Mouse (Mus musculus) CH12.LX (cell line): ENCODE results near the gene Adgra1. TPM values are rescaled to one million over a fixed set of nuclear protein-coding genes. Genes with fewer than 3 reads are reported as not detected.

Experiments
- DNase-seq: peaks from one replicate; pipeline ENCODE4 v3.0.0-alpha.2; 2013; ENCODE audit errors: extremely low read depth
- H3K27ac ChIP-seq: 2 replicates; pipeline ENCODE4 v1.5.1; 2012; ENCODE audit warnings: low read depth, mild to moderate bottlenecking, control low read depth, moderate library complexity; ENCODE audit not compliant: insufficient read depth
- H3K27me3 ChIP-seq: replicated peaks from 2 replicates; pipeline ENCODE3; 2012; ENCODE audit warnings: inconsistent platforms
- H3K36me3 ChIP-seq, 2 experiments: replicated peaks in 1 of 2; 2 replicates each; pipeline versions ENCODE3 to v1.6.1; 2012; ENCODE audit warnings: inconsistent platforms in 1 of 2, low read length in 1 of 2, mild to moderate bottlenecking in 1 of 2, mixed read lengths in 1 of 2, moderate library complexity in 1 of 2; ENCODE audit not compliant: control insufficient read depth in 1 of 2, insufficient read depth in 1 of 2
- H3K4me1 ChIP-seq, 2 experiments: 2 replicates each; pipeline ENCODE4 v1.6.1; 2012; ENCODE audit warnings: inconsistent platforms in 1 of 2, moderate library complexity in 1 of 2; ENCODE audit not compliant: insufficient read depth in 2 of 2, control insufficient read depth in 1 of 2
- H3K4me2 ChIP-seq: 2 replicates; pipeline ENCODE4 v1.6.1; 2012; ENCODE audit warnings: low read depth, mild to moderate bottlenecking, control low read depth; ENCODE audit not compliant: poor library complexity, insufficient read depth, severe bottlenecking
- H3K4me3 ChIP-seq, 3 experiments: fragments of 150-350 bp in 1 of 3; sonication (generic) in 1 of 3; replicated peaks in 1 of 3; 2 replicates each; pipeline versions ENCODE3 to v1.5.1; 2011 to 2012; ENCODE audit warnings: low read depth in 2 of 3, low read length in 2 of 3, mild to moderate bottlenecking in 2 of 3, moderate library complexity in 2 of 3, control low read depth in 1 of 3, improper control_type of control experiment in 1 of 3, inconsistent platforms in 1 of 3, mixed read lengths in 1 of 3; ENCODE audit not compliant: poor library complexity in 1 of 3
- H3K79me2 ChIP-seq: replicated peaks from 2 replicates; pipeline ENCODE4 v1.6.1; 2012; ENCODE audit warnings: mild to moderate bottlenecking, moderate library complexity; ENCODE audit not compliant: control insufficient read depth, poor library complexity, insufficient read depth, severe bottlenecking; ENCODE audit errors: extremely low read depth
- H3K9ac ChIP-seq: 2 replicates; pipeline ENCODE4 v1.6.1; 2012; ENCODE audit warnings: low read depth, mild to moderate bottlenecking, control low read depth, moderate library complexity; ENCODE audit not compliant: insufficient read depth
- H3K9me3 ChIP-seq: replicated peaks from 2 replicates; pipeline ENCODE3; 2012; ENCODE audit warnings: low read length, inconsistent platforms, mixed read lengths
- JUN ChIP-seq: IDR thresholded peaks from 2 replicates; pipeline ENCODE4 v1.6.1; 2011; ENCODE audit warnings: low read depth, mild to moderate bottlenecking, low read length, improper control_type of control experiment, moderate library complexity; ENCODE audit not compliant: insufficient read depth
- MAZ ChIP-seq: IDR thresholded peaks from 2 replicates; pipeline ENCODE4 v1.6.1; 2012; ENCODE audit warnings: low read depth, mild to moderate bottlenecking, inconsistent platforms, low read length, improper control_type of control experiment, moderate library complexity
- POLR2A ChIP-seq: IDR thresholded peaks from 2 replicates; pipeline ENCODE4 v1.6.1; 2011; ENCODE audit warnings: low read depth, mild to moderate bottlenecking, improper control_type of control experiment, low read length
- dilution Hi-C: fragments of 300-500 bp; cut with MboI; formaldehyde crosslinking; loops from 2 replicates; pipeline ENCODE4 v1.14.3; 2020; ENCODE audit warnings: low sequenced_read_pairs; ENCODE audit not compliant: extremely low pct_unique_long_range_greater_than_20kb, extremely low pct_ligation_motif_present
- in situ Hi-C: fragments of 300-500 bp; cut with MboI; formaldehyde crosslinking; loops from 3 replicates; pipeline ENCODE4 v1.14.3; 2019; ENCODE audit warnings: low sequenced_read_pairs, low pct_ligation_motif_present, low pct_unique_long_range_greater_than_20kb, mixed read lengths
- polyA plus RNA-seq: library from polyadenylated mRNA; unstranded; fragments of >175 nt; gene quantifications from 2 replicates; pipeline ENCODE4 v1.2.1, GENCODE M21; 2012; ENCODE audit warnings: low read depth; ENCODE audit not compliant: insufficient read length
- total RNA-seq, 2 experiments: library from RNA; depleted of rRNA; stranded (reverse); fragments of 300-350 nt in 1 of 2; fragments of >200 nt in 1 of 2; gene quantifications; 2 replicates each; pipeline ENCODE4 v1.2.3; 2012 to 2014

Gene Adgra1
- total and polyA plus RNA-seq, 3 experiments = not detected

- no peaks in the 10 kb centered on the region for H3K9me3 ChIP-seq
- no peak for TF ChIP-seq JUN
- TF ChIP-seq POLR2A = no peak
- TF ChIP-seq MAZ = no peak
- H3K4me1 ChIP-seq = peaks cover 4 to 29% of the 10 kb centered on the region in 2 experiments; a peak in 3 of 4 replicates
- no peak overlapping the region for H3K4me2 ChIP-seq
- H3K4me3 ChIP-seq = no peak overlapping the region
- dilution Hi-C loops = no loop called here
- no peak overlapping the region for H3K9ac ChIP-seq
- in situ Hi-C loops = loop anchor here (10.0 kb wide), 1 partner anchor 217 kb away; the partner anchor contains the start of gene Mtg1
- H3K36me3 ChIP-seq = peaks cover 0 to 2% of the 10 kb centered on the region in 2 experiments
- H3K27ac ChIP-seq = no peak overlapping the region
- H3K79me2 ChIP-seq = no peaks in the 10 kb centered on the region
- no peak for DNase-seq
- H3K27me3 ChIP-seq = peaks cover 7% of the 10 kb centered on the region
Measured at GRCm38 (mm10) chr7:139918262-139918661, 84.3 kb downstream of the Adgra1 start.

Other genes with a start within 250 kb of the Adgra1 start
- 0.04 and 0.13 TPM in 2 replicates for gene Cfap46, start 150.4 kb upstream of the Adgra1 start, total RNA-seq (2012; rRNA removed)
- gene Cfap46, start 150.4 kb upstream of the Adgra1 start, total RNA-seq (2014; rRNA removed) = 0.11 TPM in 1 of 2 replicates, not detected in the other
- 0.11 and 0.29 TPM in 2 replicates for gene Cfap46, start 150.4 kb upstream of the Adgra1 start, polyA plus RNA-seq
- gene Kndc1, start 60.5 kb downstream of the Adgra1 start, total RNA-seq (2012; rRNA removed) = 2.7 and 4.0 TPM in 2 replicates
- gene Kndc1, start 60.5 kb downstream of the Adgra1 start, total RNA-seq (2014; rRNA removed) = 2.0 and 2.3 TPM in 2 replicates
- gene Kndc1, start 60.5 kb downstream of the Adgra1 start, polyA plus RNA-seq = 4.6 and 5.0 TPM in 2 replicates
- gene Utf1, start 109.6 kb downstream of the Adgra1 start, total RNA-seq (2012; rRNA removed) = not detected in 2 replicates
- not detected in 2 replicates for gene Utf1, start 109.6 kb downstream of the Adgra1 start, total RNA-seq (2014; rRNA removed)
- not detected in 2 replicates for gene Utf1, start 109.6 kb downstream of the Adgra1 start, polyA plus RNA-seq
- 0.13 and 0.38 TPM in 2 replicates for gene 6430531B16Rik, start 144.6 kb downstream of the Adgra1 start, total RNA-seq (2012; rRNA removed)
- not detected in 2 replicates for gene 6430531B16Rik, start 144.6 kb downstream of the Adgra1 start, total RNA-seq (2014; rRNA removed)
- gene 6430531B16Rik, start 144.6 kb downstream of the Adgra1 start, polyA plus RNA-seq = 0.21 and 0.33 TPM in 2 replicates
- gene Adam8, start 158.4 kb downstream of the Adgra1 start, total RNA-seq (2012; rRNA removed) = 61.4 and 63.7 TPM in 2 replicates
- 46.5 and 51.0 TPM in 2 replicates for gene Adam8, start 158.4 kb downstream of the Adgra1 start, total RNA-seq (2014; rRNA removed)
- 43.7 and 46.3 TPM in 2 replicates for gene Adam8, start 158.4 kb downstream of the Adgra1 start, polyA plus RNA-seq
- 44.4 and 44.6 TPM in 2 replicates for gene Zfp511, start 202.2 kb downstream of the Adgra1 start, total RNA-seq (2012; rRNA removed)
- gene Zfp511, start 202.2 kb downstream of the Adgra1 start, total RNA-seq (2014; rRNA removed) = 41.4 and 43.8 TPM in 2 replicates
- gene Zfp511, start 202.2 kb downstream of the Adgra1 start, polyA plus RNA-seq = 50.1 and 52.2 TPM in 2 replicates
- 40.1 and 42.5 TPM in 2 replicates for gene Tubgcp2, start 202.5 kb downstream of the Adgra1 start, total RNA-seq (2012; rRNA removed)
- 50.4 and 50.6 TPM in 2 replicates for gene Tubgcp2, start 202.5 kb downstream of the Adgra1 start, total RNA-seq (2014; rRNA removed)
- 39.5 and 46.7 TPM in 2 replicates for gene Tubgcp2, start 202.5 kb downstream of the Adgra1 start, polyA plus RNA-seq
- not detected in 2 replicates for gene Msx3, start 214.9 kb downstream of the Adgra1 start, total RNA-seq (2012; rRNA removed)
- gene Msx3, start 214.9 kb downstream of the Adgra1 start, total RNA-seq (2014; rRNA removed) = not detected in 2 replicates
- not detected in 2 replicates for gene Msx3, start 214.9 kb downstream of the Adgra1 start, polyA plus RNA-seq
- gene Caly, start 248.4 kb downstream of the Adgra1 start, total RNA-seq (2012; rRNA removed) = not detected in 2 replicates
- gene Caly, start 248.4 kb downstream of the Adgra1 start, total RNA-seq (2014; rRNA removed) = not detected in 2 replicates
- gene Caly, start 248.4 kb downstream of the Adgra1 start, polyA plus RNA-seq = not detected in 2 replicates